Mouse (Mus musculus) spleen, adult 2 months (tissue): ENCODE results near the gene Dst. TPM values are rescaled to one million over a fixed set of nuclear protein-coding genes. Genes with fewer than 3 reads are reported as not detected.

Source experiments
- DNase-seq, 2 experiments: peaks; one replicate each; pipeline versions ENCODE4 v3.0.0 to v3.0.0-alpha.2; 2012 to 2021; ENCODE audit warnings: low spot score in 2 of 2, low read depth in 1 of 2
- H3K27ac ChIP-seq: fragments of 200-500 bp; 2 replicates; pipeline ENCODE4 v1.5.1; 2012; ENCODE audit warnings: low read length, inconsistent platforms; ENCODE audit not compliant: insufficient read depth
- H3K27me3 ChIP-seq: fragments of 200-500 bp; 2 replicates; pipeline ENCODE4 v1.6.1; 2012; ENCODE audit warnings: mild to moderate bottlenecking, moderate library complexity, low read length, inconsistent platforms; ENCODE audit not compliant: control insufficient read depth, insufficient read depth
- H3K36me3 ChIP-seq: fragments of 200-500 bp; 2 replicates; pipeline ENCODE4 v1.6.1; 2012; ENCODE audit warnings: mild to moderate bottlenecking, low read length, inconsistent platforms; ENCODE audit not compliant: control insufficient read depth, insufficient read depth
- H3K4me1 ChIP-seq: fragments of 200-500 bp; 2 replicates; pipeline ENCODE4 v1.6.1; 2011; ENCODE audit warnings: inconsistent platforms; ENCODE audit not compliant: control insufficient read depth, insufficient read depth, insufficient read length
- H3K4me3 ChIP-seq: fragments of 200-500 bp; 2 replicates; pipeline ENCODE4 v1.5.1; 2011; ENCODE audit warnings: mild to moderate bottlenecking, inconsistent platforms; ENCODE audit not compliant: insufficient read depth, insufficient read length; ENCODE audit errors: extremely low read depth
- CTCF ChIP-seq: fragments of 200-500 bp; IDR thresholded peaks from 2 replicates; pipeline ENCODE4 v1.5.1; 2011; ENCODE audit warnings: mild to moderate bottlenecking, inconsistent platforms; ENCODE audit not compliant: insufficient read depth, insufficient read length, insufficient replicate concordance; ENCODE audit errors: extremely low read depth
- POLR2A ChIP-seq: fragments of 200-500 bp; IDR thresholded peaks from 2 replicates; pipeline ENCODE4 v1.6.1; 2011; ENCODE audit warnings: low read depth, low read length, inconsistent platforms
- WGBS: fragments of 180-500 bp; shearing (Covaris S2); methylation state at CpG from one replicate; pipeline ENCODE4 v1.1.7; 2018; 5-methylcytosine and 5-hydroxymethylcytosine counted together
- polyA plus RNA-seq: library from polyadenylated mRNA; depleted of rRNA; stranded (reverse); fragments of >200 nt; gene quantifications from 2 replicates; pipeline ENCODE4 v1.2.3, GENCODE M21; 2012

Gene Dst
- polyA plus RNA-seq, 1 experiment = 7.6 TPM

DNA sequence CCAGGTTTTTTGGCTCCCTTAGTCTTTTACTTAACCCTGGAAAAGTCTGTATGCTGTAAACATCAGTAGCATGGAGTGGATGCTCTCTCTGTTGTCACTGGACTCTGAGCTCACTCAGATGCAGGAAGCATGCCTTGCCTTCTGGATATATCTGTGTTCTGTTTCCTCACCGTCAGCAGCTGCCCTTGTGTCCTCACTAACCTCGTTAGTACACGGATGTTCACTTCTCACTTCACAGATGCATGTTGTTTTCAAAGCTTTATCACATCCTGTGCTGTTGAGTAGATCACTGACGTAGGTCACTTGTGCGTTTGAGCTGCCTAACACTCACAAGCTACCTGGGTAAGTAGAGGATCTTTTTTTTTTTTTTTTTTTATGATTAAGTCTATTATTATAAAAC, 279.5 kb downstream of the Dst start:
- H3K27ac ChIP-seq = no peak overlapping the region
- H3K36me3 ChIP-seq = no peaks in the 10 kb centered on the region
- WGBS = 80% methylated on average over 5 of the region's 5 CpGs
- no peaks in the 10 kb centered on the region for H3K27me3 ChIP-seq
- H3K4me1 ChIP-seq = no peaks in the 10 kb centered on the region
- H3K4me3 ChIP-seq = no peak overlapping the region
- no peak for DNase-seq
- TF ChIP-seq POLR2A = no peak
- TF ChIP-seq CTCF = no peak

DNA sequence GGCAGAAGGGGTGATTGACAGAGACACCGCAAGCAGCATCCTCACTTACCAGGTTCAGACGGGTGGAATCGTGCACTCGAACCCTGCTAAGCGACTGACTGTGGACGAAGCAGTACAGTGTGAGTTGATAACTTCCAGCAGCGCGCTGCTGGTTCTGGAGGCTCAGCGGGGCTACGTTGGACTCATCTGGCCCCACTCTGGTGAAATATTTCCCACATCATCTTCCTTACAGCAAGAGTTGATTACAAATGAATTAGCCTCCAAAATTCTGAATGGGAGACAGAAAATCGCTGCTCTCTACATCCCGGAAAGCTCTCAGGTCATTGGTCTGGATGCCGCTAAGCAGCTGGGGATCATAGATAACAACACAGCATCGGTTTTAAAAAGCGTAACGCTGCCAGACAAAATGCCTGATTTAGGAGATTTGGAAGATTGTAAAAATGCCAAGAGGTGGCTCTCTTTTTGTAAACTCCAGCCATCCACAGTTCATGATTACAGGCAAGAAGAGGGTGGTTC, 280.8 kb downstream of the Dst start:
- TF ChIP-seq POLR2A = no peak
- TF ChIP-seq CTCF = no peak
- no peak overlapping the region for H3K27ac ChIP-seq
- H3K4me3 ChIP-seq = no peak overlapping the region
- no peaks in the 10 kb centered on the region for H3K36me3 ChIP-seq
- H3K27me3 ChIP-seq = no peaks in the 10 kb centered on the region
- no peak for DNase-seq
- no peaks in the 10 kb centered on the region for H3K4me1 ChIP-seq
- 91% methylated on average over 16 of the region's 16 CpGs for WGBS

DNA sequence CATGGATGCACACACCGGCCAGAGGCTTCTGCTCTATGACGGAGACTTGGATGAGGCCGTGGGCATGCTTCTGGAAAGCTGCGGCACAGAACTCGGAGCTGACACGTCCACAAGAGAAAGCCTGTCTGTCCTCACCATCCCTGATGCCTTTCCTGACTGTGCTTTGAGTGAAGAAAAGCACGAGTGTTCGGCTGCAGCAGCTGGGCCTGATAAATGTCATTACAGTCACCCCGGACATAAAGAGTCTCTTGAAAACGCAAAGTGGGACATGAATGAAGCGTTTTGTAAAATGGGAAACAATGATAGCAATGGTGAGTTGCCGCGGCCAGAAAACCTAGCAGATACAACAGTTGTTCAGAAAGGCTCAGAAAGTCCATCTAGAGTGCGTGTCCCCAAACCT, 281.3 kb downstream of the Dst start:
- TF ChIP-seq POLR2A (no peak), CTCF (no peak)
- DNase-seq = no peak
- Histone ChIP-seq H3K27ac (no peak overlapping the region), H3K36me3 (no peaks in the 10 kb centered on the region), H3K4me3 (no peak overlapping the region), H3K27me3 (no peaks in the 10 kb centered on the region), H3K4me1 (no peaks in the 10 kb centered on the region)
- 94% methylated on average over 14 of the region's 14 CpGs for WGBS

DNA sequence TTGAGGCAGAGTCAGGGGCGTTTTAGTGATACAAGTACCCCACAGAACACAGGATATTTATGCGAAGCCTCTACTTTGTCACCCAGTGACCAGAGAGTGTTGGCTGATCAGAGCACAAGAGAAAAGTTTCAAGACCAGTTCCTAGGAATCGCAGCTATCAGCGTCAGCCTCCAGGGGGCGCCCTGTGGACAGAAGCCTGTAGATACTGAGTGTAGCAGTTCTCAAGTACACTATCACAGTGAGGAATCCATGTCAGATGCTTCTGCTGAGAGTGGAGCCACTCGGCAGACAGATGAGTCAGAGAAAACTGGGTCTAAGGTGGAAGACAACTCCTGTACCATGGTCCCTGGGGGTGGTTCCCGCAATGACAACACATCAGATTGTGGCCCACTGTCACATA, 281.9 kb downstream of the Dst start:
- no peaks in the 10 kb centered on the region for H3K4me1 ChIP-seq
- no peaks in the 10 kb centered on the region for H3K27me3 ChIP-seq
- 77% methylated on average over 7 of the region's 7 CpGs for WGBS
- no peak overlapping the region for H3K4me3 ChIP-seq
- H3K36me3 ChIP-seq = no peaks in the 10 kb centered on the region
- H3K27ac ChIP-seq = no peak overlapping the region
- no peak for DNase-seq
- no peak for TF ChIP-seq POLR2A
- TF ChIP-seq CTCF = no peak

DNA sequence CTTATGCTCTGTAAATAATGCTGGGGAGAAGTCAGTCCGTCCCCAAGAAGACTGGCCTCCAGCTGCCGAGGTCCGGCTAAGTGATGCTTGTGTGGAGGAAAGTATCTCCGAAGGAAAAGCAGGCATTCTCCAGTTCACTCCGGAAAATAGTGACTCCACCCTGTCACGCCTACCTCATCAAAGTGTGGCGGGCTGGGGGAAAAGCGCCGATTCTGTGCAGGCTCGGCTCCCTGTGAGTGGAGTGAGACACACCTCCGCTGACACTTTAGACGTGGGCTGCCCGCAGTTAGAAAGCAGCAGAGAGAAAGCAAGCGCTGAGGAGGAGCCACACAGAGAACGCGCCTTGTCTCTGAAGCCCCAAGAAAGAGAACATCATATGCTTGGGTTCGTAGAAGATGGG, 284.1 kb downstream of the Dst start:
- Histone ChIP-seq H3K36me3 (no peaks in the 10 kb centered on the region), H3K27me3 (no peaks in the 10 kb centered on the region), H3K4me3 (no peak overlapping the region), H3K27ac (no peak overlapping the region), H3K4me1 (no peaks in the 10 kb centered on the region)
- 93% methylated on average over 17 of the region's 17 CpGs for WGBS
- TF ChIP-seq POLR2A = no peak
- no peak for TF ChIP-seq CTCF
- DNase-seq = no peak

DNA sequence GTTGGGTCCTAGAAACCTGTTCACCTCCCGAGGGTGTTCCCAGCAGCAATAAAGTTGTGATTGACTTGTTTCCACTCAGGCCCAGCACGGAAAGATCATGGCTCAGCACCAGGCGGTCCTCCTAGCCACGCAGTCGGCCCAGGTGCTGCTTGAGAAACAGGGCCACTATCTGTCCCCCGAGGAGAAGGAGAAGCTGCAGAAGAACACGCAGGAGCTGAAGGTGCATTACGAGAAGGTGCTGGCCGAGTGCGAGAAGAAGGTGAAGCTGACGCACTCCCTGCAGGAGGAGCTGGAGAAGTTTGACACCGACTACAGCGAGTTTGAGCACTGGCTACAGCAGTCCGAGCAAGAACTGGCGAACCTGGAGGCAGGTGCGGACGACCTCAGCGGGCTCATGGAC, 292.8 kb downstream of the Dst start:
- Histone ChIP-seq H3K36me3 (no peaks in the 10 kb centered on the region), H3K27me3 (no peaks in the 10 kb centered on the region), H3K4me3 (no peak overlapping the region), H3K4me1 (no peaks in the 10 kb centered on the region), H3K27ac (no peak overlapping the region)
- WGBS = 92% methylated on average over 18 of the region's 18 CpGs
- no peak for DNase-seq
- no peak for TF ChIP-seq POLR2A
- no peak for TF ChIP-seq CTCF

DNA sequence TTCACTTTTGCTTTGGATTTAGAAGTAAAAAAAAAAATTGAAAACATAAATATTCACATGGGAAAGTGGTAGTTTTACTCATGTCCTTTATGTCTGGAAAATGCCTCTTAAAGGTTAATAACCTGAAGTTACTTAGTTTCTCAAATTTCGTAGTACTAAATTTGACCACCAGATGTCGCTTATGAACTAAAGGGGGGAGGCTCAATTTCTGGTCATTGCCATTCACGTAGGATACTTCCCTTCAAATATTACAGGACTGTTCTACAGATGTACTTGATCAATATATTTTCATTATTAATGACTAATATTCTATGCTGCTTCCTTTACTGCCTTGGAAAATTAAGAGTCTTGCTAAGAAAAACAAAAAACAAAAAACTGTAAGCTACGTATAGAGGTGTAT, 293.5 kb downstream of the Dst start:
- Histone ChIP-seq H3K36me3 (no peaks in the 10 kb centered on the region), H3K4me1 (no peaks in the 10 kb centered on the region), H3K4me3 (no peak overlapping the region), H3K27ac (no peak overlapping the region), H3K27me3 (no peaks in the 10 kb centered on the region)
- DNase-seq = no peak
- WGBS = 33% methylated on average over 4 of the region's 4 CpGs
- TF ChIP-seq CTCF = no peak
- TF ChIP-seq POLR2A = no peak
